Mouse (Mus musculus) midbrain, embryonic 11.5 days (tissue): ENCODE measurements around the gene Prlh. TPM values are rescaled to one million over a fixed set of nuclear protein-coding genes. Genes with fewer than 3 reads are reported as not detected.
A peak's percentile ranks its signal among the peaks of the same experiment; 100 is the strongest.

Experiments
- ATAC-seq: fragments of 200-750 bp; cut with Nextera tagmentation; 2 replicates; pipeline ENCODE4 v1.8.0; 2017; ENCODE audit warnings: moderate TSS enrichment, moderate library complexity; ENCODE audit not compliant: low FRiP score
- DNase-seq: peaks from one replicate; pipeline ENCODE4 v3.0.0; 2015; ENCODE audit warnings: low spot score; ENCODE audit errors: missing footprints
- H3K27ac ChIP-seq: fragments of 300-500 bp; sonication (generic); 2 replicates; pipeline ENCODE4 v1.5.1; 2014; ENCODE audit warnings: low read depth, low read length
- H3K27me3 ChIP-seq: fragments of 300-500 bp; sonication (generic); 2 replicates; pipeline ENCODE4 v1.6.1; 2014; ENCODE audit warnings: mild to moderate bottlenecking, low read length, moderate library complexity, mixed read lengths; ENCODE audit not compliant: control insufficient read depth, insufficient read depth
- H3K36me3 ChIP-seq: fragments of 300-500 bp; sonication (generic); 2 replicates; pipeline ENCODE4 v1.6.1; 2014; ENCODE audit warnings: mild to moderate bottlenecking, low read length, moderate library complexity, mixed read lengths; ENCODE audit not compliant: control insufficient read depth, insufficient read depth
- H3K4me1 ChIP-seq: fragments of 300-500 bp; sonication (generic); 2 replicates; pipeline ENCODE4 v1.6.1; 2014; ENCODE audit warnings: low read length; ENCODE audit not compliant: control insufficient read depth, insufficient read depth
- H3K4me2 ChIP-seq: fragments of 300-500 bp; sonication (generic); 2 replicates; pipeline ENCODE4 v1.6.1; 2014; ENCODE audit warnings: mild to moderate bottlenecking, moderate library complexity
- H3K4me3 ChIP-seq: fragments of 300-500 bp; sonication (generic); 2 replicates; pipeline ENCODE4 v1.5.1; 2014; ENCODE audit warnings: low read depth, low read length
- H3K9ac ChIP-seq: fragments of 300-500 bp; sonication (generic); 2 replicates; pipeline ENCODE4 v1.6.1; 2014; ENCODE audit warnings: low read length
- H3K9me3 ChIP-seq: fragments of 300-500 bp; sonication (generic); 2 replicates; pipeline ENCODE4 v1.6.1; 2016; ENCODE audit warnings: low read length; ENCODE audit not compliant: control insufficient read depth
- WGBS: fragments of 180-500 bp; shearing (Covaris S2); extraction: QIAGEN DNeasy Blood & Tissue Kit; methylation state at CpG from one replicate; pipeline ENCODE4 v1.1.7; 2014; 5-methylcytosine and 5-hydroxymethylcytosine counted together
- polyA plus RNA-seq: library from polyadenylated mRNA; unstranded; fragments of >200 nt; fragmentation: Nextera tagmentation; extraction: Ambion mirVana; gene quantifications from 2 replicates; pipeline ENCODE4 v1.2.1, GENCODE M21; 2014

Gene Prlh
- polyA plus RNA-seq, 1 experiment from 2014 or later, result not detected

DNA sequence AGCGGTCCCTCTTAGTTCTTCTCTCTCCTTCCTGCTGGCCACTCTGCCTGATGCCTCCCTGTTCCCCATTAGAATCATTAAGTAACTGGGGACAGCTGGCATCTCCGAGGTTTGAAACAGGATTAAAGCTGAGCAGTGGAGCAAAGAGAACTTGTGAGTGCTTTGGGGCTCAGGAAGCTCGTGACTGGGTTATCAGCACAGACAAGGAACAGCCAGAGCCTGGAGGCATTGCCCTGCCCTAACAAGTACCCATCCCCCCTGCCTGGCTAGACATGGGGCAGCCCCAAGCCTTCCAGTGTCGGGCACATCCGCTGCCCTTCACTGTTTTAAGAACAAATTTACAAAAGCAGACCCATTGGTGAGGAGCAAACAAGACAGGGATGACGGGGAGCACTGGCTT, 35.4 kb upstream of the Prlh start:
- Histone ChIP-seq H3K9ac (no peak overlapping the region), H3K4me1 (no peaks in the 10 kb centered on the region), H3K4me2 (no peak overlapping the region), H3K27ac (no peak overlapping the region), H3K27me3 (no peaks in the 10 kb centered on the region), H3K4me3 (no peak overlapping the region), H3K9me3 (no peaks in the 10 kb centered on the region), H3K36me3 (no peaks in the 10 kb centered on the region)
- DNase-seq, result no peak
- no peak for ATAC-seq
- 47% methylated on average over 6 of the region's 6 CpGs for WGBS

DNA sequence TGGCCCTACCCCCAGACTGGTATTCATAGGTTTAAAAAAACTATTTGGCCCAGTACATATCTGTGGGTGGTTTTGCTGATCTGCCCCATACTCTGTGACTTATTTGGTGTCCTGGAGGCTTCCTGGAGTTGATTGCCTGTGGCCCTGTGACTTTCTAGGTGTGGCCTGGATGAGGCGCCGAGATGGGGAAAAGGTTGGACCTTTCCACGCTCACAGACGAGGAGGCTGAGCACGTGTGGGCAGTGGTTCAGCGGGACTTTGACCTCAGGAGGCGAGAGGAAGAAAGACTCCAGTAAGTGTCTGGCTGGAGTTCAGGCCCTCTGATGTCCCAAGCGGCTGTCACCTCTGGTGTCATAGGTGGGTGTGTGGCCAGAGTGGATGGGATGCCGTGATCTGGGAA, 31.2 kb upstream of the Prlh start:
- H3K27me3 ChIP-seq, result no peaks in the 10 kb centered on the region
- ATAC-seq (no peak), DNase-seq (no peak)
- H3K27ac ChIP-seq, result no peak overlapping the region
- no peaks in the 10 kb centered on the region for H3K4me1 ChIP-seq
- no peak overlapping the region for H3K4me2 ChIP-seq
- no peaks in the 10 kb centered on the region for H3K36me3 ChIP-seq
- 85% methylated on average over 9 of the region's 9 CpGs for WGBS
- no peaks in the 10 kb centered on the region for H3K9me3 ChIP-seq
- H3K4me3 ChIP-seq, result no peak overlapping the region
- no peak overlapping the region for H3K9ac ChIP-seq

GRCm38 (mm10) chr1:90926030-90926429, 26.9 kb upstream of the Prlh start:
- DNase-seq (no peak), ATAC-seq (no peak)
- no peak overlapping the region for H3K4me3 ChIP-seq
- 96% methylated on average over 4 of the region's 4 CpGs for WGBS
- H3K9ac ChIP-seq, result no peak overlapping the region
- no peaks in the 10 kb centered on the region for H3K9me3 ChIP-seq
- no peak overlapping the region for H3K27ac ChIP-seq
- no peak overlapping the region for H3K4me2 ChIP-seq
- peaks cover 6% of the 10 kb centered on the region for H3K4me1 ChIP-seq
- H3K36me3 ChIP-seq, result no peaks in the 10 kb centered on the region
- 0 out of 2 replicates have a peak, but pooled peaks cover 2% of the 10 kb centered on the region for H3K27me3 ChIP-seq

- Histone ChIP-seq H3K9ac (no peak overlapping the region), H3K36me3 (no peaks in the 10 kb centered on the region), H3K9me3 (no peaks in the 10 kb centered on the region), H3K4me3 (no peak overlapping the region), H3K4me1 (peaks cover 6% of the 10 kb centered on the region), H3K27me3 (0 out of 2 replicates have a peak, but pooled peaks cover 2% of the 10 kb centered on the region), H3K4me2 (no peak overlapping the region), H3K27ac (no peak overlapping the region)
- 62% methylated on average over 15 of the region's 15 CpGs for WGBS
- no peak for DNase-seq
- no peak for ATAC-seq
These were observed 25.6 kb upstream of the Prlh start for GRCm38 (mm10) chr1:90927308-90927707.

GRCm38 (mm10) chr1:90927929-90928574, 24.9 kb upstream of the Prlh start:
- peak; percentile 68; the same call in 1 of the 2 replicates for ATAC-seq

DNA sequence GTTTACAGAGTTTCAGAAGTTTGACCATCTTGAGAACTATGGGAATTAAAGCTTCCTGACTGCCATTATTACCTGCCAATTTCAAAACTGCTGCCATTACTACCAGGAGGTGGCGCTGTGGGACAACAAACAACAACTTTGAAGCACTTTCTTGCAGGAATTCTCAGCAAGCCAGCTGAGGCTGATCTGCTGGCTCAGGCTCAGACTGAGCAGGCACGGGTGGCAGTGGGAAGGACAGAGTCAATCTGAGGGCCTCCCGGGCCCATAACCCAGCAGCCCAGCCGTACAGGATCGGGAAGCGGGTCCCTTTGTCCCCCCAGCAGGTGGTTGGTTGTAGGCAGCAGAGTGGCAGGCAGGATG, 24.4 kb upstream of the Prlh start:
- Histone ChIP-seq H3K9ac (no peak overlapping the region), H3K36me3 (no peaks in the 10 kb centered on the region), H3K4me3 (no peak overlapping the region), H3K4me1 (peaks cover 6% of the 10 kb centered on the region), H3K27ac (no peak overlapping the region), H3K4me2 (peak overlapping the region; percentile 57), H3K9me3 (no peaks in the 10 kb centered on the region), H3K27me3 (0 out of 2 replicates have a peak, but pooled peaks cover 2% of the 10 kb centered on the region)
- ATAC-seq, result 0 out of 2 replicates have a peak, but pooled peaks have one; percentile 59
- WGBS, result 5% methylated on average over 6 of the region's 6 CpGs
- peak; percentile 97 for DNase-seq

More at GRCm38 (mm10) chr1:90927929-90928574, 24.9 kb upstream of the Prlh start:
- DNase-seq, result no peak
- WGBS, result 3% methylated on average over 23 of the region's 23 CpGs
- Histone ChIP-seq H3K4me3 (peak overlapping the region; percentile 25; the same call in 1 of the 2 replicates), H3K27ac (no peak overlapping the region), H3K36me3 (no peaks in the 10 kb centered on the region), H3K9me3 (no peaks in the 10 kb centered on the region), H3K4me2 (peak overlapping the region; percentile 57), H3K4me1 (peaks cover 6% of the 10 kb centered on the region), H3K27me3 (0 out of 2 replicates have a peak, but pooled peaks cover 2% of the 10 kb centered on the region), H3K9ac (0 out of 2 replicates have a peak overlapping the region, but pooled peaks have one; percentile 34)

DNA sequence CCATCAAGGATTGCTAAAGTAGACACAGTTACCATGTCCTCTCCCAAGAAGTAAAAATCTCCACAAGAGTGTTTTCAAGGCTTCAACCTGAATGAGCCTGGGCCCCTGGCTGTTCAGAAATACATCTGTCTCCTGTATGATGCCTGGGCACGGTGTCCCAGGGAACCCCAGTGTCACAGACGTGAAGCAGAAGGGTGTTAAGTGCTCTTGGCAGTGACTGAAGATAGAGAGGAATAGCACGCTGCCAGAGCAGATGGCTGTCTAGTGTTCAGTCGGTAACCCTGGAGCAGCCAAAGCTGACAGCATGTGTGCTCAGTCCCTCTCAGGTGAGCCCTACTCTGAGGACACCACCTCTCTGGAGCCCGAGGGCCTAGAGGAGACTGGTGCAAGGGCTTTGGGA, 19.9 kb upstream of the Prlh start:
- ATAC-seq (no peak), DNase-seq (no peak)
- Histone ChIP-seq H3K9ac (no peak overlapping the region), H3K4me3 (no peak overlapping the region), H3K9me3 (no peaks in the 10 kb centered on the region), H3K4me1 (peaks cover 4% of the 10 kb centered on the region), H3K27ac (no peak overlapping the region), H3K27me3 (0 out of 2 replicates have a peak, but pooled peaks cover 2% of the 10 kb centered on the region), H3K4me2 (no peak overlapping the region), H3K36me3 (no peaks in the 10 kb centered on the region)
- 84% methylated on average over 5 of the region's 5 CpGs for WGBS

GRCm38 (mm10) chr1:90936990-90937389, 15.9 kb upstream of the Prlh start:
- H3K4me1 ChIP-seq, result no peaks in the 10 kb centered on the region
- H3K9me3 ChIP-seq, result no peaks in the 10 kb centered on the region
- H3K4me2 ChIP-seq, result no peak overlapping the region
- WGBS, result 82% methylated on average over 9 of the region's 9 CpGs
- ATAC-seq (no peak), DNase-seq (no peak)
- no peaks in the 10 kb centered on the region for H3K36me3 ChIP-seq
- H3K27ac ChIP-seq, result no peak overlapping the region
- H3K9ac ChIP-seq, result no peak overlapping the region
- H3K27me3 ChIP-seq, result no peaks in the 10 kb centered on the region
- H3K4me3 ChIP-seq, result no peak overlapping the region

DNA sequence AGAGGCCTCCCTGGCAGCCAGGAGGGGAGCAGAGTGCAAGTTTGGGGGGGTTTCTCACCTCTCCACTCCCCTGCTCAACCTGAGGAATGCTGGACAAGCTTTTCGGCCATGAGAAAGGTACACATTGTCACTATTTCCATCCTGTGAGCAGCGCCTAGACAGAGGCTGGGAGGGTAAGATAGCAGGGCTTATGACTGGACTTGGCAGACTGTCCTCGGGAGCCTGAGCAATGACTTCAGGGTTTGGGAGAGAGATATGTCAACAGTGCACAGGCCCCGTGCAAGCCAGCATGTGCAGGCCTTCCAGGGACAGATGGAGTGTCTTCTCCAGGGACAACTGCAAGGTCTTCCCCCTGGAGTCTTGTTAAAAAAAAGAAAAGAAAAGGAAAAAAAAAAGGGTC, 12.9 kb upstream of the Prlh start:
- no peak overlapping the region for H3K9ac ChIP-seq
- no peaks in the 10 kb centered on the region for H3K9me3 ChIP-seq
- H3K27me3 ChIP-seq, result no peaks in the 10 kb centered on the region
- H3K4me1 ChIP-seq, result no peaks in the 10 kb centered on the region
- no peak overlapping the region for H3K27ac ChIP-seq
- ATAC-seq, result no peak
- H3K36me3 ChIP-seq, result no peaks in the 10 kb centered on the region
- H3K4me2 ChIP-seq, result no peak overlapping the region
- H3K4me3 ChIP-seq, result no peak overlapping the region
- no peak for DNase-seq
- 86% methylated on average over 4 of the region's 4 CpGs for WGBS
